Mouse (Mus musculus) testis, adult 2 months (tissue): Measurements from ENCODE around the gene Fam198a. TPM values are rescaled to one million over a fixed set of nuclear protein-coding genes. Genes with fewer than 3 reads are reported as not detected.

ENCODE experiments used
- H3K27ac ChIP-seq: fragments of 200-500 bp; 2 replicates; pipeline ENCODE4 v1.5.1; 2012; ENCODE audit warnings: low read depth, low read length; ENCODE audit not compliant: control insufficient read depth, insufficient read depth
- H3K27me3 ChIP-seq: fragments of 200-500 bp; 2 replicates; pipeline ENCODE4 v1.6.1; 2012; ENCODE audit warnings: mild to moderate bottlenecking, low read length, moderate library complexity; ENCODE audit not compliant: control insufficient read depth, insufficient read depth
- H3K36me3 ChIP-seq: fragments of 200-500 bp; 2 replicates; pipeline ENCODE4 v1.6.1; 2012; ENCODE audit warnings: mild to moderate bottlenecking, low read length; ENCODE audit not compliant: control insufficient read depth, insufficient read depth
- H3K4me1 ChIP-seq: fragments of 200-500 bp; 2 replicates; pipeline ENCODE4 v1.6.1; 2012; ENCODE audit warnings: low read length; ENCODE audit not compliant: control insufficient read depth, insufficient read depth
- H3K4me3 ChIP-seq: fragments of 200-500 bp; 2 replicates; pipeline ENCODE4 v1.5.1; 2012; ENCODE audit warnings: low read depth, mild to moderate bottlenecking, low read length, moderate library complexity, mixed read lengths; ENCODE audit not compliant: control insufficient read depth
- CTCF ChIP-seq: fragments of 200-500 bp; IDR thresholded peaks from 2 replicates; pipeline ENCODE4 v1.5.1; 2012; ENCODE audit warnings: low read depth, mild to moderate bottlenecking, inconsistent platforms, low read length, moderate library complexity; ENCODE audit not compliant: control insufficient read depth, insufficient read depth, insufficient replicate concordance
- POLR2A ChIP-seq: fragments of 200-500 bp; IDR thresholded peaks from 2 replicates; pipeline ENCODE4 v1.6.1; 2012; ENCODE audit warnings: low read depth, mild to moderate bottlenecking, inconsistent platforms, low read length, moderate library complexity; ENCODE audit not compliant: control insufficient read depth
- polyA plus RNA-seq: library from polyadenylated mRNA; depleted of rRNA; stranded (reverse); fragments of >200 nt; gene quantifications from 2 replicates; pipeline ENCODE4 v1.2.3, GENCODE M21; 2012

The Fam198a gene
- polyA plus RNA-seq, 1 experiment: 0.54 TPM

- no peak for TF ChIP-seq POLR2A
- TF ChIP-seq CTCF: no peak
- no peak overlapping the region for H3K27ac ChIP-seq
Measured at GRCm38 (mm10) chr9:121993047-121993446, 42.3 kb downstream of the Fam198a start.

GRCm38 (mm10) chr9:121995077-121995476, 44.3 kb downstream of the Fam198a start:
- Histone ChIP-seq H3K36me3 (no peaks in the 10 kb centered on the region), H3K4me3 (no peak overlapping the region; the same call in 1 of the 2 replicates), H3K27me3 (no peaks in the 10 kb centered on the region), H3K27ac (no peak overlapping the region), H3K4me1 (peaks cover 9% of the 10 kb centered on the region)
- TF ChIP-seq CTCF: no peak
- TF ChIP-seq POLR2A: no peak

More at GRCm38 (mm10) chr9:121993047-121993446, 42.3 kb downstream of the Fam198a start:
- Histone ChIP-seq H3K36me3 (no peaks in the 10 kb centered on the region), H3K27me3 (no peaks in the 10 kb centered on the region), H3K4me3 (no peak overlapping the region), H3K4me1 (peaks cover 6% of the 10 kb centered on the region)

GRCm38 (mm10) chr9:121995508-121996131, 44.8 kb downstream of the Fam198a start:
- Histone ChIP-seq H3K4me3 (peak overlapping the region; percentile 82), H3K4me1 (peaks cover 9% of the 10 kb centered on the region), H3K27ac (no peak overlapping the region), H3K27me3 (no peaks in the 10 kb centered on the region), H3K36me3 (no peaks in the 10 kb centered on the region)
- TF ChIP-seq CTCF: no peak
- no peak for TF ChIP-seq POLR2A

GRCm38 (mm10) chr9:121997010-121997409, 46.2 kb downstream of the Fam198a start, which contains the start of gene Pomgnt2:
TSS of gene Pomgnt2 (minus strand) at chr9:121997110.
- Histone ChIP-seq H3K4me1 (peaks cover 9% of the 10 kb centered on the region), H3K27ac (no peak within 1 kb of the TSS), H3K36me3 (no peaks in the 10 kb centered on the region), H3K4me3 (no peak within 1 kb of the TSS), H3K27me3 (no peaks in the 10 kb centered on the region)
- TF ChIP-seq CTCF (no peak), POLR2A (no peak)

- H3K4me1 ChIP-seq: peaks cover 9% of the 10 kb centered on the region
- H3K36me3 ChIP-seq: no peaks in the 10 kb centered on the region
- H3K4me3 ChIP-seq: no peak overlapping the region
- H3K27ac ChIP-seq: no peak overlapping the region
- no peaks in the 10 kb centered on the region for H3K27me3 ChIP-seq
- no peak for TF ChIP-seq POLR2A
- no peak for TF ChIP-seq CTCF
Measured at GRCm38 (mm10) chr9:121997978-121998377, 47.2 kb downstream of the Fam198a start.

- Histone ChIP-seq H3K27ac (no peak overlapping the region), H3K27me3 (no peaks in the 10 kb centered on the region), H3K4me3 (no peak overlapping the region), H3K36me3 (no peaks in the 10 kb centered on the region), H3K4me1 (no peaks in the 10 kb centered on the region)
- no peak for TF ChIP-seq POLR2A
- no peak for TF ChIP-seq CTCF
Measured at GRCm38 (mm10) chr9:122006175-122006574, 55.4 kb downstream of the Fam198a start.

GRCm38 (mm10) chr9:122006609-122007008, 55.8 kb downstream of the Fam198a start:
- Histone ChIP-seq H3K36me3 (no peaks in the 10 kb centered on the region), H3K4me1 (no peaks in the 10 kb centered on the region), H3K27me3 (no peaks in the 10 kb centered on the region), H3K27ac (no peak overlapping the region), H3K4me3 (no peak overlapping the region)
- TF ChIP-seq POLR2A (no peak), CTCF (no peak)

GRCm38 (mm10) chr9:122008876-122009275, 58.1 kb downstream of the Fam198a start:
- Histone ChIP-seq H3K27ac (no peak overlapping the region), H3K4me3 (no peak overlapping the region), H3K4me1 (no peaks in the 10 kb centered on the region), H3K27me3 (no peaks in the 10 kb centered on the region), H3K36me3 (no peaks in the 10 kb centered on the region)
- TF ChIP-seq CTCF (no peak), POLR2A (no peak)
